Mouse (Mus musculus): ENCODE measurements around the gene Tram2.

GRCm38 (mm10) chr1:20993690-20994089, 85.3 kb downstream of the Tram2 start:
- TF ChIP-seq CTCF (IDR thresholded peaks at IDR 0.05 in 2 of 3, conservative IDR thresholded peaks at IDR 0.05 in 1 of 3; ENCODE audit: control insufficient read depth in 1 of 3, insufficient read depth in 1 of 3, low read depth in 2 of 3, low read length in 3 of 3, poor library complexity in 1 of 3, severe bottlenecking in 1 of 3), result no peak
- TF ChIP-seq POLR2A (IDR thresholded peaks at IDR 0.05; ENCODE audit: control insufficient read depth in 1 of 2, insufficient read depth in 1 of 2, low read depth in 1 of 2, low read length in 2 of 2, poor library complexity in 1 of 2), result no peak

Measured in MEL (cell line).